Mouse (Mus musculus) G1E (cell line): ENCODE results near the gene Cyb5d1.

ENCODE experiments used
- CTCF ChIP-seq: IDR thresholded peaks from 2 replicates; pipeline ENCODE4 v1.5.1; 2012; ENCODE audit warnings: low read depth, low read length, inconsistent platforms, mixed read lengths
- GATA1 ChIP-seq: IDR thresholded peaks from 2 replicates; pipeline ENCODE4 v1.6.1; 2012; ENCODE audit warnings: borderline replicate concordance, low read length, inconsistent platforms, mixed read lengths
- TAL1 ChIP-seq: conservative IDR thresholded peaks from 2 replicates; pipeline ENCODE4 v1.6.1; 2012; ENCODE audit warnings: low read depth, low read length, inconsistent platforms, mixed read lengths

DNA sequence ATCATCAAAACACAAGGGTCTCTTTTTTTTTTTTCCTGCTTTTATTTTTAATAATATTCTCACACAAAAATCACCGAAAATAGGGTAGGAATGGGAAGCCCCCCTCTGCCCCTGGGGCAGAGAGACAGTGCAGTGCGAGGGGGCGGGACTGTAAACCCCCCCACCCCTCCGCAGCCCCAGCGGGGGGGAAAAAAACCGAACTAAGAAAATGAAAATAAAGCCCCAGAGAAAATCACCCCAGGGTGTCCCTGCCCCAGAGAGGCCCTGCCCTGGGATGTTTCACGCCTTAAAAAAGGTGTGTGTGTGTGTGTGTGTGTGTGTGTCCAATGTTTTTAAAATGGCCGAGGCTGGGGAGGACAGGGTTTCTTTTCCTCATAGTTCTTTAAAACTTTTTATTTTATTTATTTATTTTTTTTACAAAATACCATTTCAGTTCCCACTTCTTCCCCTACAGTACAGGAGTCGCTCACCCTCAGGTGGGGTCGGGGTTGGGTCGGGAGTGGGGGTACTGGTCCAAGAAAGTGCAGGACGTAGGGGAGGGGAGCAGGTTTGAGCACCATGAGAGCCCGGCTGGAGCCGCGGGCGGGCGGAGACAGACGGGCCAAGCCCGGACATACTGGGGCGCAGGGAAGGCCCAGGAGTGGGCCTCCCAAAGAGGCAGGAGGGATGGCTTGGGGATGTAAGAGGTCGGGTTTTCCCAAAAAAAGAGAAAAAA lies 3.2 kb upstream of the Cyb5d1 start:
- TF ChIP-seq CTCF = no peak
- no peak for TF ChIP-seq TAL1
- TF ChIP-seq GATA1 = no peak
